Mouse (Mus musculus) 3T3-L1 (cell line): Measurements from ENCODE around the gene Syn3.

ENCODE experiments used
- DNase-seq: peaks from one replicate; pipeline ENCODE4 v3.0.0-alpha.2; 2015; ENCODE audit warnings: low read depth, low spot score

Gene Syn3

GRCm38 (mm10) chr10:86339121-86339520 is 159.6 kb downstream of the Syn3 start:
- DNase-seq: no peak

- DNase-seq: peak; percentile 69
These were observed 160.5 kb downstream of the Syn3 start for GRCm38 (mm10) chr10:86338121-86338715.

- DNase-seq: no peak
These were observed 161.5 kb downstream of the Syn3 start for GRCm38 (mm10) chr10:86337239-86337638.

- peak; percentile 77 for DNase-seq
These were observed 162.2 kb downstream of the Syn3 start for GRCm38 (mm10) chr10:86336506-86336905.

GRCm38 (mm10) chr10:86334581-86334980 is 164.1 kb downstream of the Syn3 start:
- peak; percentile 61 for DNase-seq

GRCm38 (mm10) chr10:86332942-86333341 is 165.8 kb downstream of the Syn3 start:
- DNase-seq: no peak

GRCm38 (mm10) chr10:86331681-86332281 is 166.9 kb downstream of the Syn3 start:
- peak; percentile 67 for DNase-seq

GRCm38 (mm10) chr10:86330993-86331680 is 167.6 kb downstream of the Syn3 start:
- DNase-seq: no peak

GRCm38 (mm10) chr10:86329241-86329882 is 169.3 kb downstream of the Syn3 start:
- DNase-seq: no peak

GRCm38 (mm10) chr10:86328691-86329090 is 170.0 kb downstream of the Syn3 start:
- DNase-seq: peak; percentile 64

GRCm38 (mm10) chr10:86328143-86328542 is 170.6 kb downstream of the Syn3 start:
- DNase-seq: peak; percentile 75

- DNase-seq: no peak
These were observed 173.4 kb downstream of the Syn3 start for GRCm38 (mm10) chr10:86325272-86325671.

- no peak for DNase-seq
These were observed 175.3 kb downstream of the Syn3 start for GRCm38 (mm10) chr10:86323275-86323994.

GRCm38 (mm10) chr10:86322006-86322405 is 176.7 kb downstream of the Syn3 start:
- DNase-seq: peak; percentile 45

- no peak for DNase-seq
These were observed 177.5 kb downstream of the Syn3 start for GRCm38 (mm10) chr10:86321194-86321593.

GRCm38 (mm10) chr10:86320204-86320603 is 178.5 kb downstream of the Syn3 start:
- DNase-seq: no peak

GRCm38 (mm10) chr10:86319526-86319925 is 179.2 kb downstream of the Syn3 start:
- no peak for DNase-seq

- DNase-seq: no peak
These were observed 180.1 kb downstream of the Syn3 start for GRCm38 (mm10) chr10:86318552-86319140.

GRCm38 (mm10) chr10:86317633-86318032 is 181.1 kb downstream of the Syn3 start:
- no peak for DNase-seq

GRCm38 (mm10) chr10:86315513-86315912 is 183.2 kb downstream of the Syn3 start:
- DNase-seq: no peak

GRCm38 (mm10) chr10:86313448-86313847 is 185.2 kb downstream of the Syn3 start:
- no peak for DNase-seq
